Mouse (Mus musculus) inflammation-experienced regulatory T-cells, adult 16 weeks (primary cell): Measurements from ENCODE around the gene Gm21876. TPM values are rescaled to one million over a fixed set of nuclear protein-coding genes. Genes with fewer than 3 reads are reported as not detected.

Experiments
- polyA plus RNA-seq: library from polyadenylated mRNA; unstranded; fragments of 100-300 nt; shearing (Covaris generic); gene quantifications from one replicate; pipeline ENCODE4 v1.2.1, GENCODE M21; 2017

Gm21876 gene
- polyA plus RNA-seq, result not detected

DNA sequence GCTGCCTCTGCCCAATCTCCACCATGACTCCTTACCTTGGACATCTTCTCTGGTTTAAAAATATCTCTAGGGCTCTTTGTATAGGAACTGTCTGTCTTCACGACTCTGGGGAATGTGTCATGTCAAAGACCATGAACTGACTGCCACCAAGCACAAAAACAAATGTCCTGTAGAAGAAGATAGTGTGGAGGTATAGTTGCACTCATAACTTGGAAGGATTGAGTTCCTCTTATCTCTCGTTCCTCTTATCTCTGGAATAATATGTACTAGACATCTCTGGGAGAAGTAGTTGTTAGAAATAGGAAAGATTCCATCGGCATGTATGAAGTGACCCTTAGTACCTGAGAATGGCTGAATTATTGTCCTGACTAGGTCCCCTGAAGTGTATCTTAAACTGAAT is at the start of gene Gm21876:
Gene Gm21876, minus strand, starts transcription at position 101 of the 400 bp plus-strand sequence.

Other genes with a start within 250 kb of the Gm21876 start
- 12.3 TPM for gene Cfp, start 244.1 kb downstream of the Gm21876 start, polyA plus RNA-seq
- 10.8 TPM for gene Elk1, start 225.0 kb downstream of the Gm21876 start, polyA plus RNA-seq
- 44.0 TPM for gene Uxt, start 213.6 kb downstream of the Gm21876 start, polyA plus RNA-seq
- gene Zfp182, start 113.3 kb downstream of the Gm21876 start, polyA plus RNA-seq, result 17.3 TPM
- not detected for gene Spaca5, start 107.2 kb downstream of the Gm21876 start, polyA plus RNA-seq
- gene Zfp300, start 86.1 kb downstream of the Gm21876 start, polyA plus RNA-seq, result 3.1 TPM
- not detected for gene Ssxa1, start 59.8 kb downstream of the Gm21876 start, polyA plus RNA-seq